Mouse (Mus musculus) liver (tissue): ENCODE measurements around the gene Ppef1.

ENCODE experiments used
- DNase-seq: peaks from one replicate; pipeline ENCODE4 v3.0.0-alpha.2; 2020; ENCODE audit warnings: mixed read lengths

Ppef1 gene

DNA sequence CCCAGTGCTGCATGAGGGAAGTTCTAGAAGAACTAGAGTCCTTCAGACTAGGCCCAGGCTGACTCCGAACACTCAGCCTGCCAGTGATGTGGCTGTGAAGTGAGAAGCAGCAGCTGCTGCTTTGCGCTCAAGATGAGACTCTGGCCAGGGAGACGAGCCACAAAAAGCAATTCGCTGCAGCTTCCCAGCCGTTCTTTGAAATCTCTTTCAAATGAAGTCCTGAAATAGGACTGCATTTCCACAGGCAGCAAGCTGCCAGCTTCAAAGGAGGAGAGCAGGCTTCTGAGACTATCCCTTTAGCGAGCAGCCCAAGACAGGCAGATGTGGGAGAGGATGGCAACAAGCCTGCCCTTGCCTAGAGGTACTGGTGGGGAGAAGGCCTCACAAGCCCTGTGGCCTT is 142.6 kb downstream of the Ppef1 start:
- DNase-seq: no peak

DNA sequence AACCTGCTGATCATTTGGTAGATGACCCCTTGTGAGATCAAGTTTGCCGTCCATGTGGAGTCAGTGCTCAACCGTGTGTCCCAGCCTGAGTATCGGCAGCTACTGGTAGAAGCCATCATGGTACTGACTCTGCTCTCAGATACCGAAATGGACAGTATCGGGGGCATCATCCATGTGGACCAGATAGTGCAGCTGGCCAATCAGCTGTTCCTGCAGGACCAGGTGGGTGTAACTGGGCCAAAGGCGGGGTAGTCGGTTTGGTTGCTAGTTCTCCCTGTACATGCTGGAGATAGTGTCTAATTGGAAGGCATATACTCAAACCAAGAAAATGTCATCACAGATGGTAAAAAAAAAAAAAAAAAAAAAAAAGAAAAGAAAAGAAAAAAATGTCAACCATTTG is 145.4 kb downstream of the Ppef1 start:
- DNase-seq: no peak

DNA sequence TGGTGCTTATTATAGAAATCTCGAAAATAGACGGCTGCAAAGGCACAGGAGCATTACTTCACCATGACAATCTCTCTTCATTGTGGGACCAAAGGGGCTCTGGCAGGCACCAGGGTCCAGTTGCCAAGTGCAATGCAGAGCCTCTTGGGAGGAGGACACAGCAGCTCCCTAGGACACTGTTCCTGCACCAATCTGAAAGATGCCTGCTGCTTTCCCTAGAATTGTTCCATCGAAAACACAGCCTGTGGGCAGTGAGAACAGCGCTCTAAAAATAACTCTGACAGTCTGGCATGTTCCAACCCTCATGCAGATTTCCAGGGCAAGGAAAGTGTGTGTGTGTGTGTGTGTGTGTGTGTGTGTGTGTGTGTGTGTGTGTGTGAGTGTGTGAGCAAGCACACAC is 147.0 kb downstream of the Ppef1 start:
- no peak for DNase-seq

DNA sequence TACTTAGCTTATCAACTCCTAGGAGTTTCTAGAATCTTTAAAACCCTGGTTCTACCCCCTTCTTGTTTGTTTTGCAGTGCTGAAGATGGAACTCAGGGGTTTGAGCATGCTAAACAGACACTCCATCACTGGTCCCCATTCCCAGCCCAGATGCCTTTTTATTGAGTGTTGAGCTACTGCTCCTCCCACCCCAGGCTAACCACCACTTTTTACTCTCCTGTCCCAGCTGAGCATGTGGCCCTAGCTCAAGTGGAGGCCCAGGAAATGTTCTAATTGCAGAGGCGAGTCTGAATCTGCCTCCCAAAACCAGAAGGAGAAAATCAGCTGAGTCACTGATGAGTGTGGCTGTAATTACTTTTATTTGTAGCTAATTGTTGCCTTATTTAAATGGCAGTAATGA is 150.5 kb downstream of the Ppef1 start:
- no peak for DNase-seq

DNA sequence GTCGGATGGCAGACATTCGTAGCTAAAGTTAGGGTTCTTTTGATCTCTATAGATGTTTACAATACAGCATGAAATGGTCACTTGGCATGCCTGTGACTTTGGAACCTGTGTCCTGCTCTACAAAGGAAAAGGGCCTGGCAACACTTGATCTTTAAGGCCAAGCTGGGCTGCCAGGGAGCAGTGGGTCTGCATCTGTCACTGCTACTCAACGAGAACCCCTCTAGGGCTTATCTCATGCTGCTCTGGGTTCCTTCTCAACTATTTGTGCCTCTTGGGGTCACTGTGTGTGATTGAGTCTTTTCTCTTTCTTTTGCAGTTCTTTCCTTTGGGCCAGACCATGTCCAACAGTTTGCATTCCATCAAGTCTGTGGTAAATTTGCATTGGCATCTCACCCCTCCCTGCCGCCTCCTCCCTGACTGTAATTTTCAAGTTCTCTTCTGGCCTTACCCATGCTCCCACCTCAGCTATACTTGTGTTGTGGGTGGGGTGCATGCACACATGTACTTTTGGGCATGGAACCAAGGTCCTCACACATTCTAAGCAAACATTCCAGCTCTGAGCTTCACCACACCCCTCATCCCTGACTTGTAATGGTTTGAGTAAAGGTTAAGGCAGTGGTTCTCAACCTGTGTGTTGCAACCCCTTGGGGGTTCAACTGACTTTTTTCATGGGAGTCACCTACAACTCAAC is 151.3 kb downstream of the Ppef1 start:
- DNase-seq: no peak

DNA sequence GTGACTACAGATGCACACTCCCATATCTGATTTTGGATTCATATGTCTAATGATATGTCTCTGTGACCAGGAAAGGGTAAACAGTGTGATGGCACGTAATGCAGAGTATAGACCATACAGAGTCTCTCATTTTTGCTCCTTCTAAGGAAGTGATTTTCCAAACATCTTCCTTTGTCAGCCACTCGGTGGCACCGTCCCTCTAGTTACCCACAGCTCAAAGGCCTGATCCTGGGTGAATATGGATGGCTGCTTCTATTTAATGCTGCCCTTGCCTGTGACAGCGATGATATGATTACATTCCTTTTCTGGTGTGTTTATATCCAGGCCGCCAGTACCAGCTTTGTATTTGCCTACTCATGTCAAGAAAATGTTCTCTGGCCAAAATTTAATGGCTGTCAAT is 152.0 kb downstream of the Ppef1 start:
- no peak for DNase-seq
